In genomic region chr17:31635781-31636180, GRCm38 (mm10) we compare ENCODE assay signal across 10 mouse cellular contexts. TPM values are rescaled to one million over a fixed set of nuclear protein-coding genes. Genes with fewer than 3 reads are reported as not detected.
DNase-seq lines count a peak whose midpoint lies in the region; ATAC-seq lines count a peak whose summit lies in the region.
"Had no signal": no experiment of that assay in that cellular context is flagged by ENCODE, and none has a peak within 500 bp of the region (broad histone marks: within the 10 kb centered on the region; RNA-seq: fewer than 3 reads in every experiment).

No protein-coding gene starts in this region.

- H3K4me3 ChIP-seq in midbrain, embryonic 10.5 days, result peak overlapping the region; percentile 65; the same call in 1 of the 2 replicates
- H3K4me3 ChIP-seq in midbrain, embryonic 11.5 days (ENCODE audit: low read depth, low read length), result no peak overlapping the region
- H3K4me3 ChIP-seq in limb, embryonic 15.5 days, result peak overlapping the region; percentile 54; the same call in 1 of the 2 replicates

- H3K36me3 ChIP-seq in midbrain, embryonic 10.5 days, result no peaks in the 10 kb centered on the region
- no peaks in the 10 kb centered on the region for H3K36me3 ChIP-seq in midbrain, embryonic 11.5 days (ENCODE audit: control insufficient read depth, insufficient read depth, low read length)
- no peaks in the 10 kb centered on the region for H3K36me3 ChIP-seq in limb, embryonic 15.5 days

- no peak overlapping the region for H3K9ac ChIP-seq in midbrain, embryonic 11.5 days (ENCODE audit: low read length)
- H3K9ac ChIP-seq in limb, embryonic 15.5 days, result no peak overlapping the region

- DNase-seq in heart, adult 11 months, result peak; percentile 85
- no peak for DNase-seq in heart, adult 9 months (ENCODE audit: low spot score in 2 of 2)
- no peak for DNase-seq in midbrain, embryonic 10.5 days (ENCODE audit: low spot score)
- DNase-seq in midbrain, embryonic 11.5 days (ENCODE audit: low spot score, missing footprints), result no peak
- no peak for DNase-seq in right cerebral cortex, postnatal 10 days (ENCODE audit: low spot score in 2 of 2)
- no peak for DNase-seq in layer of hippocampus, postnatal 10 days (ENCODE audit: low spot score in 2 of 2)
- no peak for DNase-seq in right cerebral cortex, adult 2 months (ENCODE audit: low spot score in 2 of 2)
- DNase-seq: cerebellum, adult 11-12 months; right cerebral cortex, postnatal 14 days had no signal

- H3K4me1 ChIP-seq in midbrain, embryonic 10.5 days, result peaks cover 18% of the 10 kb centered on the region
- peaks cover 12% of the 10 kb centered on the region for H3K4me1 ChIP-seq in midbrain, embryonic 11.5 days (ENCODE audit: control insufficient read depth, insufficient read depth, low read length)
- H3K4me1 ChIP-seq in limb, embryonic 15.5 days, result peaks cover 24% of the 10 kb centered on the region

- WGBS in midbrain, embryonic 10.5 days, result 57% methylated on average over 11 of the region's 11 CpGs
- WGBS in midbrain, embryonic 11.5 days, result 57% methylated on average over 11 of the region's 11 CpGs
- WGBS in limb, embryonic 15.5 days, result 53% methylated on average over 11 of the region's 11 CpGs

- no peak for ATAC-seq in midbrain, embryonic 11.5 days (ENCODE audit: low FRiP score)
- ATAC-seq in limb, embryonic 15.5 days (ENCODE audit: insufficient number of reproducible peaks, low FRiP score, low TSS enrichment, low read depth), result no peak

- H3K9me3 ChIP-seq in midbrain, embryonic 10.5 days (replicated peaks), result no peaks in the 10 kb centered on the region
- no peaks in the 10 kb centered on the region for H3K9me3 ChIP-seq in midbrain, embryonic 11.5 days (ENCODE audit: control insufficient read depth, low read length)
- H3K9me3 ChIP-seq in limb, embryonic 15.5 days, result no peaks in the 10 kb centered on the region

- H3K4me2 ChIP-seq in midbrain, embryonic 11.5 days, result no peak overlapping the region
- H3K4me2 ChIP-seq in limb, embryonic 15.5 days, result peak overlapping the region; percentile 100; the same call in 1 of the 2 replicates

- no peak overlapping the region for H3K27ac ChIP-seq in midbrain, embryonic 10.5 days (replicated peaks)
- H3K27ac ChIP-seq in midbrain, embryonic 11.5 days (ENCODE audit: low read depth, low read length), result no peak overlapping the region
- H3K27ac ChIP-seq in limb, embryonic 15.5 days, result no peak overlapping the region

- H3K27me3 ChIP-seq in midbrain, embryonic 10.5 days (ENCODE audit: low read depth, poor library complexity, severe bottlenecking), result peaks cover 46% of the 10 kb centered on the region
- H3K27me3 ChIP-seq in midbrain, embryonic 11.5 days (ENCODE audit: control insufficient read depth, insufficient read depth, low read length), result peaks cover 19% of the 10 kb centered on the region
- H3K27me3 ChIP-seq in limb, embryonic 15.5 days, result peaks cover 21% of the 10 kb centered on the region

RNA-seq across cellular contexts. Expression of gene Cbs, which starts 1.3 kb away (rescaled TPM):
- 0.94 and 1.9 TPM in 2 replicates for polyA plus RNA-seq in midbrain, embryonic 10.5 days (2016; fragmentation: Nextera tagmentation; extraction: Ambion mirVana)
- polyA plus RNA-seq in midbrain, embryonic 11.5 days (2014; fragmentation: Nextera tagmentation; extraction: Ambion mirVana), result 0.62 and 1.1 TPM in 2 replicates
- polyA plus RNA-seq in limb, embryonic 15.5 days (2015; fragmentation: Nextera tagmentation; extraction: Ambion mirVana), result 6.2 and 7.5 TPM in 2 replicates
- total RNA-seq in layer of hippocampus, postnatal 10 days (2021), result 10 to 100 TPM; 66.4 to 78.1 TPM

RNA-seq across cellular contexts. Expression of gene U2af1, which starts 22.9 kb away (rescaled TPM):
- polyA plus RNA-seq in midbrain, embryonic 10.5 days (2016; fragmentation: Nextera tagmentation; extraction: Ambion mirVana), result 449 and 476 TPM in 2 replicates
- polyA plus RNA-seq in midbrain, embryonic 11.5 days (2014; fragmentation: Nextera tagmentation; extraction: Ambion mirVana), result 195 and 201 TPM in 2 replicates
- 283 and 297 TPM in 2 replicates for polyA plus RNA-seq in limb, embryonic 15.5 days (2015; fragmentation: Nextera tagmentation; extraction: Ambion mirVana)
- 100 to 1,000 TPM; 143 to 153 TPM for total RNA-seq in layer of hippocampus, postnatal 10 days (2021)

RNA-seq across cellular contexts. Expression of gene Cryaa, which starts 41.8 kb away (rescaled TPM):
- polyA plus RNA-seq in midbrain, embryonic 10.5 days (2016; fragmentation: Nextera tagmentation; extraction: Ambion mirVana), result not detected in 2 replicates
- polyA plus RNA-seq in midbrain, embryonic 11.5 days (2014; fragmentation: Nextera tagmentation; extraction: Ambion mirVana), result not detected in 2 replicates
- polyA plus RNA-seq in limb, embryonic 15.5 days (2015; fragmentation: Nextera tagmentation; extraction: Ambion mirVana), result 0.77 and 1.1 TPM in 2 replicates
- total RNA-seq in layer of hippocampus, postnatal 10 days (2021), result under 1 TPM; 0.57 to 0.80 TPM
